Mouse (Mus musculus): Measurements from ENCODE around the gene Camta1.

DNA sequence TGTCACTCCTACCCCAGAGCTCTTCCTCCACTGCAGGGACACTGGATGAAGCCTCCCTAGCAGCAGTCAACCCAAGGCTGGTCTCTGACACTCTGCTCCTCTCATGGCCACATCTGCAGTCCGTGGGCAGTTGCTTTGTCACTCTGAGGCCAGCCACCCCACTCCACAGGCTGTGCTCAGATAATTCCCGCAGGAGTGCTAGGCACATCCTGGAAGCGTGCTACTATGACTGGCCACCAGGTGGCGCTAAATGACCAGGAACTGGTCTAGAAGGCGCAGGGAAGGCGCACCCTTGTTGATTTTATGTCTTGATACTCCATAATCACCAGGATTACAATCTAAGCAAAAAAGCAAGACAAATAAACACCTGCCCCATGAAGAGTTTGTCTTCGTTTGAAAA, 704.8 kb downstream of the Camta1 start:
- TF ChIP-seq CTCF (IDR thresholded peaks at IDR 0.05; ENCODE audit: low read depth, low read length), result peak; percentile 94
- no peak for TF ChIP-seq POLR2A (IDR thresholded peaks at IDR 0.05; ENCODE audit: extremely low read depth, insufficient read depth, low read length)

Measured in liver, adult 2 months (tissue).